Mouse (Mus musculus): Measurements from ENCODE around the gene Faah. TPM values are rescaled to one million over a fixed set of nuclear protein-coding genes. Genes with fewer than 3 reads are reported as not detected.

The Faah gene
- polyA plus RNA-seq, 1 experiment from 2014 or later, result 15.5 TPM

DNA sequence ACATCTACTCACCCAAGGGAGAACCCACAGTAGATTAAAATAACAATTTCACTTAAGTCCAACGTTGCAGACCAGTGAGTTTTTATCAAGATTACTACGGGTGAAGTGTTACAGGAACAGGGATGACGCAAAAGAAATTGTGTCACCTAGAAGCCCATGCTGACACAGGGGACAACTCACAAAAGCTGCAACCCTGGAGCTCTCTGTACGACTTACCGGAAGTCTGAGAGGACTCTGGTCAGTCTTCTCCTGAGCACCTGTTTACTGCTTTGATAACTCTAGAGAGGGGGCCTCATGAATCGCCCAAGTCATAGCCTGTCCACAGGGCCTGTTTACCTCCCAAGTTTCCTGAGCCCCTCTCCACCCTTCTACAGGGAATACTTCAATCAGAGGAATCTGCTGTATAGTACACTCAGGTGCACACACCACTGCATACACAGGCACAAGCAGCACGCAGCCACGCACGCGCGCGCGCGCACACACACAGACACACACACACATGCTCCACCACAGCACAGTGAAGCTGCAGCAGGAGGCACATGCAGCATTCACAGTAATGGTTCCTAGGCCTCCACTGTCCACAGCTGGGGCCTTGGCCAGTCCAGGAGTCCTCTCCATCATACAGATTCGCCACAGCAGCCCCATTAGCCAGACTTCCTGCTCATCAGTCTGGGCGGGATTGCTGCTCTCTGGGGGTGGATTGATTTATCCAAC is 22.9 kb downstream of the Faah start:
- no peak overlapping the region for H3K4me3 ChIP-seq (replicated peaks; ENCODE audit: low read depth, low read length)
- 91% methylated on average over 16 of the region's 16 CpGs for WGBS
- H3K9ac ChIP-seq (replicated peaks; ENCODE audit: low read length), result no peak overlapping the region
- H3K36me3 ChIP-seq (ENCODE audit: control insufficient read depth, insufficient read depth, low read length), result no peaks in the 10 kb centered on the region
- no peak for DNase-seq
- H3K9me3 ChIP-seq (ENCODE audit: control insufficient read depth, low read length), result no peaks in the 10 kb centered on the region
- H3K4me1 ChIP-seq (ENCODE audit: control insufficient read depth, insufficient read depth, low read length), result no peaks in the 10 kb centered on the region
- ATAC-seq (ENCODE audit: low FRiP score, low TSS enrichment), result no peak; the same call in 1 of the 2 replicates
- no peak overlapping the region for H3K27ac ChIP-seq (replicated peaks; ENCODE audit: low read depth, low read length)
- no peak overlapping the region for H3K4me2 ChIP-seq (ENCODE audit: low read length)
- no peaks in the 10 kb centered on the region for H3K27me3 ChIP-seq (ENCODE audit: control insufficient read depth, insufficient read depth, low read length)

DNA sequence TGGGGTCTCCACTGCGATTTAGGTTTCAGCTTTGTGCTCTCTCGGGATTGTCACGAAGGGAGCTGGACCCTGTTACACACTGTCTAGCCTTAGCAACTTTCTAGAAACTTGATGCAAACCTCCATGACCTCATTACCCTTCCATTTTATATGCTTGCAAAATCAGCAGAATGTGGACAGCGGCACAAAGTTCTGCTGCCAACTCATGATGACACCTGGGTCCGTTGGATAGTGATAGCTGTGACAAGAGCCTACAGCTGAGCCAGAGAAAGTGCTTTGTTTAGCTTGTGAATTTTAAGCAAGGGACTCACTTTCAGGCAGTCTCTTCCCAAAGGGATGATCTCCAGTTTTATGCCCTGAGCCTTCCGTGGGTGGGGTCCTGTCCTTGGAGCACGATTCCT is 28.3 kb downstream of the Faah start:
- Histone ChIP-seq H3K27ac (replicated peaks; ENCODE audit: low read depth, low read length) (no peak overlapping the region), H3K9me3 (ENCODE audit: control insufficient read depth, low read length) (no peaks in the 10 kb centered on the region), H3K4me3 (replicated peaks; ENCODE audit: low read depth, low read length) (no peak overlapping the region), H3K4me2 (ENCODE audit: low read length) (no peak overlapping the region), H3K4me1 (ENCODE audit: control insufficient read depth, insufficient read depth, low read length) (no peaks in the 10 kb centered on the region), H3K27me3 (ENCODE audit: control insufficient read depth, insufficient read depth, low read length) (0 out of 2 replicates have a peak, but pooled peaks cover 4% of the 10 kb centered on the region), H3K36me3 (ENCODE audit: control insufficient read depth, insufficient read depth, low read length) (no peaks in the 10 kb centered on the region), H3K9ac (replicated peaks; ENCODE audit: low read length) (no peak overlapping the region)
- DNase-seq (no peak), ATAC-seq (ENCODE audit: low FRiP score, low TSS enrichment) (no peak)
- 85% methylated on average over 7 of the region's 7 CpGs for WGBS

DNA sequence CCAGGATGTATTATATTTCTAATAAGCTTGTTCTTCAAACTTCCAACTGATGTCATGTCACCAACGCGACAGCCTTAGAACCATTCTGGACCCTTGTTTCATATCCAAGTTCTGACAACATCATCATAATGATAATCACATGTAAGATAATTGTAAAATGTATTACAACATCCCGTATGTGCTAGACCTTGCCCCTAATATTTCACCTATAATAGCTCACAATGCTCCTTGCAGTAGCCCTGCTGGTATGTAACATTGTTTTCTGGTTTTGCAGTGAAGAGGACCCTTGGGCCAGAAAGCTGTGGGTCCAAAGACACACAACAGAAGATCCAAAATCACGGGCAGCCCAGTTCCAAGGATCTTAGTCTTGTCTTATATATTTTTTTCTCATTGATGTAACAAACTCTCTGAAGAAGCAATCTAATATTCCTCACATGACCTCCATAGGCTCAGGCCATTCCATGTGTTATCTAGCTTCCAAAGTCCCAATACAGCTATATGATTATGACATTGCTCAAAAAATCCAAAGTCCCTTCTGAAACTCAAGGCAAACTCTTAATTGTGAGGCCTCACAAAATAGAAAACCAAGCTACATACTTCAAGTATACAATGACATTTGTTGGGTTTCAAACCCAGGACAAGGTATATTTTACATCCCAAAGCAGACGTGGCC is 29.7 kb downstream of the Faah start:
- Histone ChIP-seq H3K4me3 (replicated peaks; ENCODE audit: low read depth, low read length) (no peak overlapping the region), H3K27ac (replicated peaks; ENCODE audit: low read depth, low read length) (no peak overlapping the region), H3K9me3 (ENCODE audit: control insufficient read depth, low read length) (no peaks in the 10 kb centered on the region), H3K27me3 (ENCODE audit: control insufficient read depth, insufficient read depth, low read length) (0 out of 2 replicates have a peak, but pooled peaks cover 11% of the 10 kb centered on the region), H3K36me3 (ENCODE audit: control insufficient read depth, insufficient read depth, low read length) (no peaks in the 10 kb centered on the region), H3K9ac (replicated peaks; ENCODE audit: low read length) (no peak overlapping the region), H3K4me2 (ENCODE audit: low read length) (no peak overlapping the region), H3K4me1 (ENCODE audit: control insufficient read depth, insufficient read depth, low read length) (no peaks in the 10 kb centered on the region)
- WGBS, result 81% methylated on average over 5 of the region's 5 CpGs
- DNase-seq (no peak), ATAC-seq (ENCODE audit: low FRiP score, low TSS enrichment) (no peak)

DNA sequence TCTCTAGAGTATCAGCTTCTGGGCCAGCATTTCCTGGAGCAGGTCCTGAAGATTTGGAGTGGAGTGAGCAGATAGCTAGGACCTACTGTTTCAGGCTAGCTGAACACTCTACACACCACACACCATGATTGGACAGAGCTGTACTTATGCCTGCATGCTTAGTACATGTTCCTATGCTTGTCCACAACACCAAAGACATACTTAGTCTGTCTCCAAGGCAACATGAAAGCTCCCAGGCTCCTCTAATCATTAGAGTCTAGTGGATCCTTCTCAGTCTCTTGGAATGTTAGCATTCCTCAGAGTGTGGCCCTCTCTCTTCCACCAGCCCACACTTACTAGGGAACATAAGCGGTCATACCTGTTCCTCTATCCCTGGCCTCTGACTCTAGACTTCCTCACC is 30.3 kb downstream of the Faah start:
- DNase-seq (no peak), ATAC-seq (ENCODE audit: low FRiP score, low TSS enrichment) (no peak)
- no peak overlapping the region for H3K4me2 ChIP-seq (ENCODE audit: low read length)
- 0 out of 2 replicates have a peak, but pooled peaks cover 11% of the 10 kb centered on the region for H3K27me3 ChIP-seq (ENCODE audit: control insufficient read depth, insufficient read depth, low read length)
- no peak overlapping the region for H3K4me3 ChIP-seq (replicated peaks; ENCODE audit: low read depth, low read length)
- H3K9me3 ChIP-seq (ENCODE audit: control insufficient read depth, low read length), result no peaks in the 10 kb centered on the region
- WGBS, result 89% methylated on average over 1 of the region's 1 CpGs
- H3K9ac ChIP-seq (replicated peaks; ENCODE audit: low read length), result no peak overlapping the region
- H3K36me3 ChIP-seq (ENCODE audit: control insufficient read depth, insufficient read depth, low read length), result no peaks in the 10 kb centered on the region
- H3K27ac ChIP-seq (replicated peaks; ENCODE audit: low read depth, low read length), result no peak overlapping the region
- no peaks in the 10 kb centered on the region for H3K4me1 ChIP-seq (ENCODE audit: control insufficient read depth, insufficient read depth, low read length)

DNA sequence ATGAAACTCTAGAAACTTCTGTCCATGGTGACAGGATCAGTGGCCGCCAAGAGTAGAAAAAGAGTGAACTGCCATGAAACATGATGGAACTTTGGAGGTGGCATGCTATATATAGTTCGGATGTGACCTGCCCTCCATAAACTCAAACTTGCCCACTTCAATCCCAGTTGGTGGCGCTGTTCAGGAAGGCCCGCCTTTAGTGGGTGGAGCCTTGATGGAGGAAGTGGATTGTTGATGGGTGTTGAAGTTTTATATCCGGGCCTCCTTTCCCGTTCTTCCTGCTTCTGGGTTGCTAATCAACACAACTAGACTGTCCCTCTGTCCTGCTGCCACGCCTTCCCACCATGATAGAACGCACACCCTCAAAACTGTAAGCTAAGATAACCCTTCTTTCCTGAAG is 32.8 kb downstream of the Faah start:
- Histone ChIP-seq H3K4me1 (ENCODE audit: control insufficient read depth, insufficient read depth, low read length) (peaks cover 3% of the 10 kb centered on the region; the same call in 1 of the 2 replicates), H3K9ac (replicated peaks; ENCODE audit: low read length) (no peak overlapping the region), H3K4me3 (replicated peaks; ENCODE audit: low read depth, low read length) (no peak overlapping the region), H3K9me3 (ENCODE audit: control insufficient read depth, low read length) (no peaks in the 10 kb centered on the region), H3K36me3 (ENCODE audit: control insufficient read depth, insufficient read depth, low read length) (no peaks in the 10 kb centered on the region), H3K4me2 (ENCODE audit: low read length) (no peak overlapping the region), H3K27me3 (ENCODE audit: control insufficient read depth, insufficient read depth, low read length) (peaks cover 26% of the 10 kb centered on the region), H3K27ac (replicated peaks; ENCODE audit: low read depth, low read length) (no peak overlapping the region)
- DNase-seq, result no peak
- ATAC-seq (ENCODE audit: low FRiP score, low TSS enrichment), result no peak
- 49% methylated on average over 8 of the region's 8 CpGs for WGBS

DNA sequence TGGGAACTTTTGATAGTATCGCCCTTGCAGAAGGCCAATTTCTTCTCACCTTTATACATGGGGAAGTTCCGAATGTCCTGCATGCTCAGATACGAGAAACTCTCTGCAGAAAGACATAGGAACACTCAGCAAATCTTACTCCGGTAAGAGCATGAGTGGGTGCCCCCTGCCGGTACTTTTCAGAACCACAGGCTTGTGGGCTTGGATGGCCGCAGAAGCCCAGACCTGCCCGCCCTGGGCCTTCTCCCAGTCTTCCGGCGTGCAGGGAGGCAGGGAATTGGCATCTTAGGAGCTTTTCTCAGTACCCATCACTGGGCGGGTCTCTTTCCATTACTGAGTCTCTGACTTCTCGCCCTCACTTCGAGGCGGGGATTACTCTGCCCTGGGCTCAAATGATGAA is 33.6 kb downstream of the Faah start:
- Histone ChIP-seq H3K27me3 (ENCODE audit: control insufficient read depth, insufficient read depth, low read length) (peaks cover 34% of the 10 kb centered on the region), H3K9ac (replicated peaks; ENCODE audit: low read length) (no peak overlapping the region), H3K4me1 (ENCODE audit: control insufficient read depth, insufficient read depth, low read length) (peaks cover 12% of the 10 kb centered on the region), H3K27ac (replicated peaks; ENCODE audit: low read depth, low read length) (no peak overlapping the region), H3K9me3 (ENCODE audit: control insufficient read depth, low read length) (no peaks in the 10 kb centered on the region), H3K4me3 (replicated peaks; ENCODE audit: low read depth, low read length) (no peak overlapping the region), H3K4me2 (ENCODE audit: low read length) (0 out of 2 replicates have a peak overlapping the region, but pooled peaks have one; percentile 9), H3K36me3 (ENCODE audit: control insufficient read depth, insufficient read depth, low read length) (no peaks in the 10 kb centered on the region)
- DNase-seq, result peak; percentile 94
- WGBS, result 2% methylated on average over 13 of the region's 13 CpGs
- ATAC-seq (ENCODE audit: low FRiP score, low TSS enrichment), result no peak

DNA sequence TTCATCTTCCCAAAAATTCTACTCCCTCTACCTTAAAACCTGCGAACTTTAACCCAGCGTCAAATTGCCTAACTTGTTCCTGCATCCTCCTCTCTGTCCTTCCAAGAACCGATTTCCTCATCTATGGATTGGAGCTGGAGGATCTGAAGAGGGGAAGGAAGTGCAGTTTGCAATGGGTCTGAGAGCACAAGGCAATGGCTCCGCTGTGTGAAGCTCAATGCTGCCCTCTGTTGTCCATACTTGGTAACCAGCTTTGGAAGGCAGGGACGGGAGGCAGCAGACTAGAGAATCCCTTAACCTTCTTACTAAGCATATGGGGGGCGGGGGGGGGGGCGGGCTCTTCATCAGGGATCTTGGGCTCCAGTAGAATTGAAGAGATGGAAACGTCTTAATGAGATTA is 37.0 kb downstream of the Faah start:
- H3K9ac ChIP-seq (replicated peaks; ENCODE audit: low read length), result no peak overlapping the region
- H3K27ac ChIP-seq (replicated peaks; ENCODE audit: low read depth, low read length), result no peak overlapping the region
- DNase-seq, result peak; percentile 92
- under 1% methylated on average over 8 of the region's 8 CpGs for WGBS
- peak; percentile 51; the same call in 1 of the 2 replicates for ATAC-seq (ENCODE audit: low FRiP score, low TSS enrichment)
- peaks cover 16% of the 10 kb centered on the region for H3K4me1 ChIP-seq (ENCODE audit: control insufficient read depth, insufficient read depth, low read length)
- H3K9me3 ChIP-seq (ENCODE audit: control insufficient read depth, low read length), result no peaks in the 10 kb centered on the region
- no peak overlapping the region; the same call in 1 of the 2 replicates for H3K4me2 ChIP-seq (ENCODE audit: low read length)
- H3K36me3 ChIP-seq (ENCODE audit: control insufficient read depth, insufficient read depth, low read length), result no peaks in the 10 kb centered on the region
- no peak overlapping the region for H3K4me3 ChIP-seq (replicated peaks; ENCODE audit: low read depth, low read length)
- H3K27me3 ChIP-seq (ENCODE audit: control insufficient read depth, insufficient read depth, low read length), result peaks cover 68% of the 10 kb centered on the region

DNA sequence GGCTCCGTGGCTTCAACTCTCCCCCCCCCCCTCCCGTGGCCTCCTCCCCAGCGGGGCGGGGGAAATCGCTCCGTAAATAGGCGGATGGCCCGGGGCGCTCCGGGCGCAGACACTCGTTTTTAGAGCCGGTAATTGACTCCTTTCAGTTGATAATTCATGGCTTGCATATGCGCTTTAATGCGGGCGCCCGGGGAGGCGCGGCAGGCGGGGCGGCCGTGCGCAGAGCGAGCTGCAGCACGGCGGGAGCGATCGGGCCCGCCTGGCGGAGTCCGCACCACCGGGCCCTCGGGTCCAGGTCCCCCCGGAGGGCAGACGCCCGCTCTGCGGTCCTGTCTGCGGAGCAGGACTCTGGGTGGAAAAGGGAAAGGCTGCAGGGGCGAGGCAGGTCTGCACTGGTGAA is 38.3 kb downstream of the Faah start:
- WGBS, result 1% methylated on average over 39 of the region's 39 CpGs
- DNase-seq, result peak; percentile 79
- peak overlapping the region; percentile 67 for H3K4me2 ChIP-seq (ENCODE audit: low read length)

More for the DNA sequence above, 38.3 kb downstream of the Faah start:
- Histone ChIP-seq H3K36me3 (ENCODE audit: control insufficient read depth, insufficient read depth, low read length) (no peaks in the 10 kb centered on the region), H3K4me3 (replicated peaks; ENCODE audit: low read depth, low read length) (peak overlapping the region; percentile 31), H3K27me3 (ENCODE audit: control insufficient read depth, insufficient read depth, low read length) (peaks cover 74% of the 10 kb centered on the region), H3K4me1 (ENCODE audit: control insufficient read depth, insufficient read depth, low read length) (peaks cover 16% of the 10 kb centered on the region), H3K9me3 (ENCODE audit: control insufficient read depth, low read length) (no peaks in the 10 kb centered on the region), H3K27ac (replicated peaks; ENCODE audit: low read depth, low read length) (0 out of 2 replicates have a peak overlapping the region, but pooled peaks have one; percentile 20), H3K9ac (replicated peaks; ENCODE audit: low read length) (peak overlapping the region; percentile 48; the same call in 1 of the 2 replicates)
- peak; percentile 37; the same call in 1 of the 2 replicates for ATAC-seq (ENCODE audit: low FRiP score, low TSS enrichment)

All from midbrain, embryonic 14.5 days (tissue).